Mouse (Mus musculus) hindbrain, embryonic 12.5 days (tissue): Measurements from ENCODE around the gene Ildr1. TPM values are rescaled to one million over a fixed set of nuclear protein-coding genes. Genes with fewer than 3 reads are reported as not detected.

Experiments used
- ATAC-seq: fragments of 200-750 bp; cut with Nextera tagmentation; 2 replicates; pipeline ENCODE4 v1.8.0; 2017; ENCODE audit warnings: moderate TSS enrichment; ENCODE audit not compliant: low FRiP score
- H3K27ac ChIP-seq: fragments of 300-500 bp; sonication (generic); 2 replicates; pipeline ENCODE4 v1.5.1; 2016; ENCODE audit warnings: mild to moderate bottlenecking
- H3K27me3 ChIP-seq: fragments of 300-500 bp; sonication (generic); 2 replicates; pipeline ENCODE4 v1.6.1; 2016; ENCODE audit warnings: mild to moderate bottlenecking
- H3K36me3 ChIP-seq: fragments of 300-500 bp; sonication (generic); 2 replicates; pipeline ENCODE4 v1.6.1; 2016; ENCODE audit warnings: mild to moderate bottlenecking
- H3K4me1 ChIP-seq: fragments of 300-500 bp; sonication (generic); 2 replicates; pipeline ENCODE4 v1.6.1; 2016
- H3K4me2 ChIP-seq: fragments of 300-500 bp; sonication (generic); replicated peaks from 2 replicates; pipeline ENCODE4 v1.6.1; 2016; ENCODE audit warnings: mild to moderate bottlenecking
- H3K4me3 ChIP-seq: fragments of 300-500 bp; sonication (generic); 2 replicates; pipeline ENCODE4 v1.5.1; 2016; ENCODE audit warnings: mild to moderate bottlenecking
- H3K9ac ChIP-seq: fragments of 300-500 bp; sonication (generic); 2 replicates; pipeline ENCODE4 v1.6.1; 2016; ENCODE audit warnings: mild to moderate bottlenecking, moderate library complexity
- H3K9me3 ChIP-seq: fragments of 300-500 bp; sonication (generic); replicated peaks from 2 replicates; pipeline ENCODE4 v1.6.1; 2016; ENCODE audit warnings: mild to moderate bottlenecking
- WGBS: fragments of 180-500 bp; shearing (Covaris S2); methylation state at CpG from one replicate; pipeline ENCODE4 v1.1.7; 2016; 5-methylcytosine and 5-hydroxymethylcytosine counted together
- polyA plus RNA-seq: library from polyadenylated mRNA; unstranded; fragments of >200 nt; fragmentation: Nextera tagmentation; extraction: Ambion mirVana; gene quantifications from 2 replicates; pipeline ENCODE4 v1.2.1, GENCODE M21; 2016

The Ildr1 gene
- polyA plus RNA-seq, 1 experiment from 2014 or later = 1.3 TPM

DNA sequence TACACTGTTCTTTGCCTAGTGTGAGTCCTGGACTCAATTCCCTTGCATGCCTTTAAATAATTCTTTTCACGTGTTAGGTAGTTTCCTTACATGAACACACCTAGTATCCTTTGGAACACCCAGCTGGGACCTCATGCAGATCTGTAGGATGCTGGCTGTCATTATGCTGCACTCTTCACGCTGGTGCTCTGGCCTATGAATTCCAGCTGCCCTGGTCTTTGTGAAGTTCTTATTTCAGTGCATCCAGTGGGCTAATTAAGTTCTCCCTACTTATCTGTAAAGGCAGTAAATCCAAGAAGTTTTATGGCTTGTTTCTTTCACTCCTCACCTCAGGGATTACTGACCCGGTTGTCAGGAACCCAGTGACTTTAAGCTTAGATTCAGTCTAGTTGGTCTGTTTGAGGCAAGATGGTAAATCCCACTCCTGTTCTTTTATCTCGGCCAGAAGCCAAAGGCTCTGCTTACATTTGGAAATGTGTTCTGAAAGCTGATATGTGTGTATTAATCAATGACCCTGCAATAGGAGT lies 45.7 kb downstream of the Ildr1 start:
- Histone ChIP-seq H3K9ac (no peak overlapping the region), H3K9me3 (no peaks in the 10 kb centered on the region), H3K36me3 (no peaks in the 10 kb centered on the region), H3K27me3 (no peaks in the 10 kb centered on the region), H3K4me3 (no peak overlapping the region), H3K4me2 (no peak overlapping the region), H3K27ac (no peak overlapping the region), H3K4me1 (no peaks in the 10 kb centered on the region)
- 56% methylated on average over 4 of the region's 4 CpGs for WGBS
- ATAC-seq = no peak

DNA sequence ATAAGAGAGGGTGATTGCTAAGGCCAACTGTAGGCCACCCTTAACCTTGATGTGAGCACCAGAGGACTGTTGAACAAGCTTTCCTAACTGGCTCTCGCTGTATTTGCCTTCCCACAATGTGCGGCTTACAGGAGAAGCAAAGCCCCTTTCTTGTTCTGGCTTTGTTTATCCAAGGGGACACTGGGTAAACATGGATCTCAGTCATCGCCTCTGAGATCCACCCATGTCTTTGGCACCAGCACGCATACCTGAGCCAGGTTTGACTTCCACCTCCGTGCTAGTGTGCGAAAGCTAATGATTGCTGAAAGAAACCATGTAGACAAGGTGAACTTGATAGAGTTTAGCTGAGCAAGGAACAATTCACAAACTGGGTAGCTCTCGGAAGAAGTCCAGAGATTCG lies 49.8 kb downstream of the Ildr1 start:
- H3K4me2 ChIP-seq = no peak overlapping the region
- no peak for ATAC-seq
- H3K9me3 ChIP-seq = no peaks in the 10 kb centered on the region
- no peak overlapping the region for H3K4me3 ChIP-seq
- no peaks in the 10 kb centered on the region for H3K4me1 ChIP-seq
- no peak overlapping the region for H3K27ac ChIP-seq
- H3K9ac ChIP-seq = no peak overlapping the region
- H3K27me3 ChIP-seq = no peaks in the 10 kb centered on the region
- H3K36me3 ChIP-seq = no peaks in the 10 kb centered on the region
- 87% methylated on average over 8 of the region's 8 CpGs for WGBS

DNA sequence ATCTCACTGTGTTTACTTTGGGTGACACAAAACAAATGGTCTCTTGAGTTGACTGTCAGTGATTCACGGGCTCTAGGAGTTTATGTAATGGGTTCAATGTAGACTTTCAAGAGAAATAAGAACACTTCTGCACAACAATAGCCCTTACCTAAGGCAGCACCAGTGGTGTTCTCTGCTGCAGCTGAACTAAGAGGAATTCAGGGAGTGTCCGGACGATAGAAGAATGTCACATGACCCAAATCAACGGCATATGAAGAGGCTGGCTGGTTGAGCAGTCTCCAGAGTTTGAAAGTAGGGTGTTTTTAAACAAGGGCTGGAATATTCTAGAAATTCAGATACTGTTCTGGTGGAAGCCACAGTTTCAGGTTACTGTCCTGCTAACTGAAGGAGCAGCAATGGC lies 53.3 kb downstream of the Ildr1 start:
- WGBS = 83% methylated on average over 4 of the region's 4 CpGs
- H3K4me1 ChIP-seq = no peaks in the 10 kb centered on the region
- no peak overlapping the region for H3K4me3 ChIP-seq
- no peak overlapping the region for H3K9ac ChIP-seq
- ATAC-seq = no peak
- H3K27ac ChIP-seq = no peak overlapping the region
- no peak overlapping the region for H3K4me2 ChIP-seq
- no peaks in the 10 kb centered on the region for H3K9me3 ChIP-seq
- no peaks in the 10 kb centered on the region for H3K36me3 ChIP-seq
- H3K27me3 ChIP-seq = no peaks in the 10 kb centered on the region

DNA sequence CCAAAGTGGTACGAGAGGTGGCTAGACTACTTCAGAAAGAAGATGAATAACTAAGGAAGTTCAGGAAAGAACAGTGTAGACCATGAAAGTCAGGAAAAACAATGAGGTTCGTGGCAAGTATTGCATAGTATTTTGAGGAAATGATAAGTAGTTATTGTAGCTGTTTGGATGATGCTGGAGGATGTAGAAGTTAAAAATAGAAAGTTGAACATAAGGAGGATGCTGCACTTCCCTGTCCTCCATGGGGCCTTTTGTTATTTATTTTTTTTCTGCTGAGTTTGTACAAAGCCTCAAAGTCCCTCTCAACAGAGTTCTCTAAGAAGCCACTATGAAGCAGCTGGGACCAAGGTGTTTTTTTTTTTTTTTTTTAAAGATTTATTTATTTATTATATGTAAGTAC lies 54.0 kb downstream of the Ildr1 start:
- ATAC-seq = no peak
- Histone ChIP-seq H3K9me3 (no peaks in the 10 kb centered on the region), H3K4me3 (no peak overlapping the region), H3K4me2 (no peak overlapping the region), H3K27me3 (no peaks in the 10 kb centered on the region), H3K9ac (no peak overlapping the region), H3K27ac (no peak overlapping the region), H3K36me3 (no peaks in the 10 kb centered on the region), H3K4me1 (no peaks in the 10 kb centered on the region)
- 71% methylated on average over 2 of the region's 2 CpGs for WGBS

DNA sequence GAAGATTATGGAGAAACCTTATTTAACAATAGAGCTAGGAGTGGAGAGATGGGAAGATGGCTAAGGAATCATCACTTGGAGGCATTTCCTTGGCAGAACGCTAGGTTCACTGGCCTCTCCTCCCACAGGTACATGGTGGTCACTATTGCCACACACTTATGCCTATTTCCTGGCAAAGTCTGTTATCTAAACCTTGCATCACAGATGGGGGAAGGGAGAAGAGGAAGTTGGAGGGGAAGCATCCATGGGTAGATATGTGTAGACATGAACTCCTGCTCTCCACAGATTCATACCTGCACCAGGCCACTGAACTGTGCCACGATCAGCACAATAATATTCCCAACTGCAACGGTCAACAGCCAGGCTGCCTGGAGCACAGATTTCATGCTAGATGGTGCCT lies 58.2 kb downstream of the Ildr1 start:
- H3K4me3 ChIP-seq = no peak overlapping the region
- no peak overlapping the region for H3K9ac ChIP-seq
- WGBS = 93% methylated on average over 3 of the region's 3 CpGs
- no peaks in the 10 kb centered on the region for H3K4me1 ChIP-seq
- H3K4me2 ChIP-seq = no peak overlapping the region
- no peak for ATAC-seq
- H3K9me3 ChIP-seq = no peaks in the 10 kb centered on the region
- H3K27ac ChIP-seq = no peak overlapping the region
- H3K27me3 ChIP-seq = no peaks in the 10 kb centered on the region
- no peaks in the 10 kb centered on the region for H3K36me3 ChIP-seq

DNA sequence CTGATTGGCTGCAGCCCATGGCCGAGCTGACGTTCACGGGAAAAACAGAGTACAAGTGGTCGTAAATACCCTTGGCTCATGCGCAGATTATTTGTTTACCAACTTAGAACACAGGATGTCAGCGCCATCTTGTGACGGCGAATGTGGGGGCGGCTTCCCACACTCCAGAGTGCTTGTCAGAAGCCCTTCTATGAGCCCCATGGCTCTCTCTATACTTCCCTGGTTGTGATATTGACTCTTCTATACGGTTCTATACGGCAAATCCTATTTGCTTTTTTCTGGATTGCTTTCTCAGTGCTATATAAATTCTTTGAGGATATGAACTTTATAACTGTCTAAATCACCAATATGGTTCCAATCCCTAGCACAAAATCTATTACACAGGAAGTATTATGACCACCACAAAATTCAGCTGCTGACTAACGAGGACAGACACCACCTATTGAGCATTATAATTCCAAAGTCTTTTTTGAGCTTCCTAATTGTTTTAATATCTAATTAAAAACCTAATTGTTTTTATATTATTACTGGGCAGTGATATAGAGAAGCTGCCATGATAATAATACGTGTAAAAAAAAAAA lies 76.5 kb downstream of the Ildr1 start:
- no peak for ATAC-seq
- 78% methylated on average over 9 of the region's 13 CpGs for WGBS

DNA sequence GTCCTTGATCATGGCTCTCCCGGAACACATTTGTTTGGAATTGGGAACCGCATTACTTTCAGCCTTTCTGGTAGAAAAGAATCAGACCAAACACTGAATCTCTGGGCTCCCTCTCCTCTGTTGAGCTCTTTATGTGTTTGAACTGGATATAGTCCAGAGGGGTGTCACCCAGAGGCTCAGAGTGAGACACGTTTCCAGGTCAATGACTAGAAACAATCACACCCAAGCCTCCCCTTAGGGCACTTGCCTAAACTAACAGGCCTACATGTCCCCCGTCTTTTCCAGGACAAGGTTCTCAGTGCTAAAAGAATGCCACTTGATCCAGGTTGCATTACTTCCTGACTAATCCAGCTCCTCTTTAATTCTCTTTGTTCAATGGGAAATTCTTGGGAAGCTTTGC lies 77.1 kb downstream of the Ildr1 start:
- no peaks in the 10 kb centered on the region for H3K27me3 ChIP-seq
- WGBS = 76% methylated on average over 4 of the region's 4 CpGs
- no peak overlapping the region for H3K27ac ChIP-seq
- no peaks in the 10 kb centered on the region for H3K4me1 ChIP-seq
- H3K4me2 ChIP-seq = no peak overlapping the region
- ATAC-seq = no peak
- H3K36me3 ChIP-seq = no peaks in the 10 kb centered on the region
- no peaks in the 10 kb centered on the region for H3K9me3 ChIP-seq
- no peak overlapping the region for H3K9ac ChIP-seq
- no peak overlapping the region for H3K4me3 ChIP-seq

More for the DNA sequence above, 76.5 kb downstream of the Ildr1 start:
- Histone ChIP-seq H3K27me3 (no peaks in the 10 kb centered on the region), H3K27ac (no peak overlapping the region), H3K4me2 (no peak overlapping the region), H3K36me3 (no peaks in the 10 kb centered on the region), H3K4me3 (no peak overlapping the region), H3K4me1 (no peaks in the 10 kb centered on the region), H3K9me3 (no peaks in the 10 kb centered on the region), H3K9ac (no peak overlapping the region)

DNA sequence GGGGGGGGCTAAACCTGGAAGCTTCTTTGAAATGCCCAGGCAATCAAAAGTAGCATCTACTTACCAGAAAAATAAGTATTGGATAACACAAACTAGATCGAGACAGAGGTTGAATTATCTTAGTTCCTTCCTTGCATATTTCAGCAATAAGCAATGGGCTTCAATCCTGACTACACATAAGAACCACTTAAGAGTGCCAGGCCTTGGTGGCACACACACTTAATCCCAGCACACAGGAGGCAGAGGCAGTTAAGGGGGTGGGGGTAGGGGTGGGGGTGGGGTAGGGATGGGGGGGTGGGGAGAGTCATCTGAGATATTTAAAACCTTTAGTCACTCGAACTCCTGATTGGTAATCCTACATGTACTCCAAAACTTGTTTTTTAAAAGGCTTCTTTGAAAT lies 77.5 kb downstream of the Ildr1 start:
- H3K4me1 ChIP-seq = no peaks in the 10 kb centered on the region
- H3K4me3 ChIP-seq = no peak overlapping the region
- H3K27ac ChIP-seq = no peak overlapping the region
- H3K9ac ChIP-seq = no peak overlapping the region
- no peaks in the 10 kb centered on the region for H3K9me3 ChIP-seq
- no peak for ATAC-seq
- no peak overlapping the region for H3K4me2 ChIP-seq
- 76% methylated on average over 2 of the region's 2 CpGs for WGBS
- no peaks in the 10 kb centered on the region for H3K27me3 ChIP-seq
- no peaks in the 10 kb centered on the region for H3K36me3 ChIP-seq

DNA sequence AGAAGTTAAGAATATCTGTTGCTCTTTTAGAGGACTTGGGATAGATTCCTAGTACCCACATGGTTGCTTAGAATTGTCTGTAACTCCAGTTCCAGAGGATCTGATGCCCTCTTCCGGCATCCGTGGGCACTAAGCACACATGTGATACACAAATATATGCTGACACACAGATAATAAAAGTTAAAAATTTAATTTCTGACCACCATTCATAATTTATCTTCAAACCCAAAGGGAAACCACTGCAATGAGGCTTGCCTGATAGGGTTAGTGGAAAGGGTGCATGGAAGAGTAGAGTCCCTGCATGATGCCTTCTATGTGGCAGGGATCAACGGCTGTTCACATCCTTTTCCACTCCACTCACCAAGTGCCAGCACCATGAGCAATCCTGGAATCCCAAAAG lies 77.9 kb downstream of the Ildr1 start:
- Histone ChIP-seq H3K9ac (no peak overlapping the region), H3K4me3 (no peak overlapping the region), H3K4me2 (no peak overlapping the region), H3K27ac (no peak overlapping the region), H3K27me3 (no peaks in the 10 kb centered on the region), H3K4me1 (no peaks in the 10 kb centered on the region), H3K9me3 (no peaks in the 10 kb centered on the region), H3K36me3 (no peaks in the 10 kb centered on the region)
- ATAC-seq = no peak
- 96% methylated on average over 3 of the region's 3 CpGs for WGBS

DNA sequence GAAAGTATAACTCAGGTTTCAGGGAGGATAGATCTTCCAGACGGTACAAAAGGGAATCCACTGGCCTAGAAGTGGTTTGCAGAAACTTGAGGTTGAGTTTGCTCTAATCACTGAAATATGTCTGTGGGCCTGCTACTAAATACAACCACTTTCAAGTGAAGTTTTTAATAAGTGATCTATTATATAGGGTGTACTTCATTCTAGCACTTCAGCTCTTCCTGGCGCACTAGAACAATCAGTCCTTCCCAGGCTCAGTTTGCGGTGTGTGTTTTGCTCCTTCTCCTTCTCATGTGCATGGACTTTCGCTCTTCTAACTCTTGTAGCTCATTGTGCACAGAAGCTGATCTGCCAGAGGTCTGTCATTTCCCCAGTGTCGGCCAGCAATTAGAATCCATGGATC lies 79.2 kb downstream of the Ildr1 start:
- no peak overlapping the region for H3K4me2 ChIP-seq
- no peaks in the 10 kb centered on the region for H3K36me3 ChIP-seq
- no peak overlapping the region for H3K27ac ChIP-seq
- H3K9ac ChIP-seq = no peak overlapping the region
- WGBS = 94% methylated on average over 5 of the region's 5 CpGs
- H3K4me1 ChIP-seq = no peaks in the 10 kb centered on the region
- no peak for ATAC-seq
- H3K9me3 ChIP-seq = no peaks in the 10 kb centered on the region
- H3K4me3 ChIP-seq = no peak overlapping the region
- no peaks in the 10 kb centered on the region for H3K27me3 ChIP-seq

DNA sequence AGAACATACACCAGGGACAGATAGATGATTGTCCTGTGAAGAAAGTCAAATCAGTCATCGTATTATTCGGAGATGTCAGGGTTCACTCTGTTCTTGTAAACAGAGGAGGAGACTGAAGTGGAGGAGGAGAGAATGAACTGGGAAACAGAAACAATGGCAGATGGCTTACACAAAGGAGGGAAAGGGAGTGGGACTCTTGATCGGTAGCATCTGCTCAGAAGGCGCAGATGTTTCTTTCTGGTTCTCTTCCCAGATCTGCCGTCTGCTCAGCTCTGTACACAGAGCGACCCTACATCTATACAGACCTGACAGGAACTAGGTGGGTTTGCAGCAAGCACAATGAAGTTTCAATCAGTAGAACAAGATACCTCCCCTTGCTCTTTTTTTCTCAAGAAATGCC lies 81.9 kb downstream of the Ildr1 start:
- H3K4me3 ChIP-seq = no peak overlapping the region
- no peak overlapping the region for H3K4me2 ChIP-seq
- H3K27me3 ChIP-seq = no peaks in the 10 kb centered on the region
- H3K9me3 ChIP-seq = no peaks in the 10 kb centered on the region
- 72% methylated on average over 6 of the region's 6 CpGs for WGBS
- no peak overlapping the region for H3K27ac ChIP-seq
- no peaks in the 10 kb centered on the region for H3K36me3 ChIP-seq
- no peak overlapping the region for H3K9ac ChIP-seq
- H3K4me1 ChIP-seq = no peaks in the 10 kb centered on the region
- ATAC-seq = no peak
